Mouse (Mus musculus) E14TG2a.4 (cell line): Measurements from ENCODE around the gene Pros1.

Experiments used
- H3K27me3 ChIP-seq: 2 replicates; pipeline ENCODE4 v1.6.1; 2014; ENCODE audit warnings: low read length, control low read depth; ENCODE audit not compliant: insufficient read depth
- H3K36me3 ChIP-seq: 2 replicates; pipeline ENCODE4 v1.6.1; 2014; ENCODE audit warnings: low read length, control low read depth; ENCODE audit not compliant: insufficient read depth
- H3K4me1 ChIP-seq: replicated peaks from 2 replicates; pipeline ENCODE4 v1.6.1; 2014; ENCODE audit warnings: low read depth, low read length, control low read depth
- H3K4me3 ChIP-seq: replicated peaks from 2 replicates; pipeline ENCODE4 v1.5.1; 2014; ENCODE audit warnings: mild to moderate bottlenecking, low read length
- H3K9me3 ChIP-seq: 2 replicates; pipeline ENCODE4 v1.6.1; 2014; ENCODE audit warnings: low read length, control low read depth
- CTCF ChIP-seq: conservative IDR thresholded peaks from 2 replicates; pipeline ENCODE4 v1.5.1; 2014; ENCODE audit warnings: low read length
- NANOG ChIP-seq: IDR thresholded peaks from 2 replicates; pipeline ENCODE4 v1.6.1; 2014; ENCODE audit warnings: borderline replicate concordance, low read length, mixed read lengths
- POU5F1 ChIP-seq: IDR thresholded peaks from 2 replicates; pipeline ENCODE4 v1.6.1; 2014; ENCODE audit warnings: low read length, borderline replicate concordance

Gene Pros1

DNA sequence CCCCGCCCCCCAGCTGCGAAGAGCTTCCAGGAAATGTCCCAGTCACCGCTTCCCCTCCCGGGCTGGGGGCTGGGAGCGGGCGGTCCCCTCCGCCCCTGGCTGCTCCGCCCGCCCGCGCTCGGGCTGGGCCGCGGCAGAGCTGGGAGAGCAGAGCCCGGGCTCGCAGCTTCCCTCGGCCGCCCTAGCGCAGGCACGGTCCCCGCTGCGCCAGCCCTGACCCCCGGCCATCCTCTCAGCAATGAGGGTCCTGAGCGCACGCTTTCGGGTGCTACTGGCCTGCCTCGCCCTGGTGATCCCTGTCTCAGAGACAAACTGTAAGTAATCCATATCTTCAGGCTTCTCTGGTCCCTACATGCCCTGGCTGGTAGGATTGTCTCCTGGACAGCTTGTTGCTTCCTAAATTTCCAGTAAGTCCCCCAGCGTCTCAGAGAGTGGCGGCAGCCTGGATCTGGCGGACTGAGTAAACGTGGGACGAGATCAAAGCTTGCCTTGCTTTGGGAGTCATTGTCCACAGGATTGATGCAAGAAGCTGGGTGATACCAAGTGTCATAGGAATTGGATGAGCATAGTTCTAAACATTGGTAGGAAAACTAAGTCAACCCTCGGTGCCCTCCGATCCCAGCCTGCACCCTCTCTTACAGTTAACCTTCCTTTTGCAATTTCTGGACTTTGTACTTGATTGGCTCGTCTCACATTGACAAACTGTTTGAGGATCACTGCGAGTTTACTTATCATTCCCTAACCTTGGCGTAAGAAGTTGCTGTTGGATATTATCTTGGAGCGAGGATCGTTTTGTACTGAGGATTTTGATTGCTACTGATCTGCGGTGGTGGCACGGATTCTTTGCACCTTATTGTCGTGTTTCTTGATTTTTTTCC, at the start of gene Pros1:
TSS of gene Pros1 (plus strand) at position 117 of the 878 bp plus-strand sequence.
- H3K9me3 ChIP-seq = peaks cover 5% of the 10 kb centered on the region; the same call in 1 of the 2 replicates
- H3K4me1 ChIP-seq = peaks cover 27% of the 10 kb centered on the region
- TF ChIP-seq POU5F1 = no peak
- TF ChIP-seq NANOG = no peak
- TF ChIP-seq CTCF = no peak
- peak within 1 kb of the TSS; percentile 83 for H3K4me3 ChIP-seq
- H3K36me3 ChIP-seq = no peaks in the 10 kb centered on the region
- no peaks in the 10 kb centered on the region for H3K27me3 ChIP-seq

DNA sequence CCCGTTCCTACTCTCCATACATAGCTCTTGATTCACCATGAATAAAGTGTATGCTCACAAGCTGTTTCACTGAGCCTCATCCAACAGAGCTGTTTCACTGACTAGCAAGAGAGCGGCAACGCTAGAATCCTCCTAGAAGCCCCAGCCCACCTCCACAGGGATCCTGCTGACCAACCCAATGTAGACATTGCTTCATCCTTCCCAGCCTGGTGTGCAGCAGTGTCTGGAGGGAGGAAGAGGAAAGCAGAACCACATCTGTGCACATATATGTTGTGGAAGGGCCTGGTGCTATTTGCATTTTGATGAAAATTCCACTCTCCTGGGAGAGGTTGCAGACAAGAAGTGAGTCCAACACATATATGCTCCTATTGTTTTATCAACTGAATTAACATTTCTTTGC, 49.5 kb upstream of the Pros1 start:
- Histone ChIP-seq H3K4me3 (no peak overlapping the region), H3K9me3 (no peaks in the 10 kb centered on the region), H3K36me3 (peaks cover 13% of the 10 kb centered on the region), H3K4me1 (peaks cover 25% of the 10 kb centered on the region), H3K27me3 (no peaks in the 10 kb centered on the region)
- TF ChIP-seq NANOG = no peak
- no peak for TF ChIP-seq CTCF
- no peak for TF ChIP-seq POU5F1

GRCm38 (mm10) chr16:62807249-62807979, 46.7 kb upstream of the Pros1 start:
- Histone ChIP-seq H3K9me3 (no peaks in the 10 kb centered on the region), H3K27me3 (no peaks in the 10 kb centered on the region), H3K4me3 (no peak overlapping the region), H3K36me3 (peaks cover 5% of the 10 kb centered on the region; the same call in 1 of the 2 replicates), H3K4me1 (peaks cover 25% of the 10 kb centered on the region)
- TF ChIP-seq NANOG (no peak), CTCF (no peak), POU5F1 (no peak)

DNA sequence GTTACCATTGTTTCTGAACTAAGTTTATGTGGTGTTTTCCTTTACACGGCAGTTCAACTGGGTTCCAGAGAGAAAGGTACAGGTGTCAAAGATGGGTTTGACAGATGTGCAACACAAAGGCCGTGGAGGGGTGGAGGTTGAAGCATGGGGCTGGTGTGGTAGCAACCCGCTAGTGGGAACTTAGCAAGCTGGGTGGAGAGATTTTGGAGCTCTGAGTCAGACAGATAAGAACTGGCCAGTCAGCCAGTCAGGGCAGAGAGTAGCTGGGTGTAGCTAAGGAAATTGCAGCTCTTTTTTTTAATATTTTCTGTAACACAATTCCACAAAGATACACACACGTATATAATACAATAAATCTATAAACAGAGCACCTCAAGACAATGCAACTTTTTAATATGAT, 43.3 kb upstream of the Pros1 start:
- no peaks in the 10 kb centered on the region for H3K9me3 ChIP-seq
- H3K27me3 ChIP-seq = no peaks in the 10 kb centered on the region
- no peak for TF ChIP-seq POU5F1
- TF ChIP-seq CTCF = no peak
- TF ChIP-seq NANOG = no peak
- 0 out of 2 replicates have a peak, but pooled peaks cover 6% of the 10 kb centered on the region for H3K36me3 ChIP-seq
- H3K4me3 ChIP-seq = no peak overlapping the region
- peaks cover 19% of the 10 kb centered on the region for H3K4me1 ChIP-seq

- TF ChIP-seq CTCF (no peak), POU5F1 (no peak), NANOG (no peak)
- H3K4me1 ChIP-seq = no peaks in the 10 kb centered on the region
- 0 out of 2 replicates have a peak, but pooled peaks cover 6% of the 10 kb centered on the region for H3K36me3 ChIP-seq
- no peak overlapping the region for H3K4me3 ChIP-seq
- no peaks in the 10 kb centered on the region for H3K9me3 ChIP-seq
- H3K27me3 ChIP-seq = no peaks in the 10 kb centered on the region
Observed at GRCm38 (mm10) chr16:62813790-62814189, 40.3 kb upstream of the Pros1 start.

GRCm38 (mm10) chr16:62814491-62814890, 39.6 kb upstream of the Pros1 start, which contains the start of gene Stx19:
Stx19 (plus strand) TSS chr16:62814676.
- Histone ChIP-seq H3K9me3 (no peaks in the 10 kb centered on the region), H3K4me1 (no peaks in the 10 kb centered on the region), H3K4me3 (no peak within 1 kb of the TSS), H3K36me3 (0 out of 2 replicates have a peak, but pooled peaks cover 6% of the 10 kb centered on the region), H3K27me3 (no peaks in the 10 kb centered on the region)
- TF ChIP-seq POU5F1 (no peak), NANOG (no peak), CTCF (no peak)

DNA sequence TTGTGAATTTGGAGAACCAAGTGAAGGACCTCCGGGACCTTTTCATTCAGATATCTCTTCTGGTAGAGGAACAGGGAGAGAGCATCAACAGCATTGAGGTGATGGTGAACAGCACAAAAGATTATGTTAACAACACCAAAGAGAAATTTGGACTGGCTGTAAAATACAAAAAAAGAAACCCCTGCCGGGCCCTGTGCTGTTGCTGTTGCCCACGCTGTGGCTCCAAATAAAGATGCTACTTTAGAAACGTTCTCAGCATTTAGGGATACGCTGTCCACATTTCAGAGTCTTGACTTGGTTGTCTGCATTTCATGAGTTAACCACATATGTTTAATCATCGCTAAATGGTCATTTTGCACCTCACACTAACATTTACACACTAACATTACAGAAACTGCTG, 31.6 kb upstream of the Pros1 start:
- Histone ChIP-seq H3K9me3 (peaks cover 5% of the 10 kb centered on the region; the same call in 1 of the 2 replicates), H3K4me3 (no peak overlapping the region), H3K27me3 (no peaks in the 10 kb centered on the region), H3K36me3 (0 out of 2 replicates have a peak, but pooled peaks cover 2% of the 10 kb centered on the region), H3K4me1 (0 out of 2 replicates have a peak, but pooled peaks cover 3% of the 10 kb centered on the region)
- TF ChIP-seq NANOG (no peak), CTCF (no peak), POU5F1 (no peak)
